Mouse (Mus musculus) small intestine, adult 2 months (tissue): ENCODE results near the gene Wipf1. TPM values are rescaled to one million over a fixed set of nuclear protein-coding genes. Genes with fewer than 3 reads are reported as not detected.
"Not testable (repeated sequence)": the region's sequence is repeated elsewhere in the genome, so short reads cannot be mapped to it uniquely, and the experiment has no call there.

ENCODE experiments used
- H3K27ac ChIP-seq: fragments of 200-500 bp; 2 replicates; pipeline ENCODE4 v1.5.1; 2012; ENCODE audit warnings: low read depth, low read length, control low read depth, inconsistent platforms; ENCODE audit not compliant: insufficient read depth
- H3K27me3 ChIP-seq: fragments of 200-500 bp; 2 replicates; pipeline ENCODE4 v1.6.1; 2012; ENCODE audit warnings: mild to moderate bottlenecking, moderate library complexity, low read length, inconsistent platforms; ENCODE audit not compliant: control insufficient read depth, insufficient read depth
- H3K36me3 ChIP-seq: fragments of 200-500 bp; 2 replicates; pipeline ENCODE4 v1.6.1; 2012; ENCODE audit warnings: mild to moderate bottlenecking, low read length, control low read depth, inconsistent platforms; ENCODE audit not compliant: control insufficient read depth, insufficient read depth
- H3K4me1 ChIP-seq: fragments of 200-500 bp; 2 replicates; pipeline ENCODE4 v1.6.1; 2012; ENCODE audit warnings: low read length, inconsistent platforms, mixed read lengths; ENCODE audit not compliant: control insufficient read depth, insufficient read depth, insufficient read length
- H3K4me3 ChIP-seq: fragments of 200-500 bp; 2 replicates; pipeline ENCODE4 v1.5.1; 2012; ENCODE audit warnings: low read depth, mild to moderate bottlenecking, control low read depth, inconsistent platforms, low read length, moderate library complexity
- CTCF ChIP-seq: fragments of 200-500 bp; IDR thresholded peaks from 2 replicates; pipeline ENCODE4 v1.5.1; 2012; ENCODE audit warnings: low read depth, mild to moderate bottlenecking, control low read depth, inconsistent platforms, low read length, moderate library complexity, mixed read lengths; ENCODE audit not compliant: insufficient replicate concordance, insufficient read length; ENCODE audit errors: extremely low read depth
- POLR2A ChIP-seq: fragments of 200-500 bp; IDR thresholded peaks from 2 replicates; pipeline ENCODE4 v1.6.1; 2012; ENCODE audit warnings: low read depth, mild to moderate bottlenecking, control low read depth, inconsistent platforms, low read length, moderate library complexity
- whole genome bisulfite sequencing: fragments of 180-500 bp; shearing (Covaris S2); methylation state at CpG from one replicate; pipeline ENCODE4 v1.1.7; 2018; 5-methylcytosine and 5-hydroxymethylcytosine counted together
- polyA plus RNA-seq: library from polyadenylated mRNA; depleted of rRNA; stranded (reverse); fragments of >200 nt; gene quantifications from 2 replicates; pipeline ENCODE4 v1.2.3, GENCODE M21; 2012

The Wipf1 gene
- polyA plus RNA-seq, 1 experiment, result 18.9 TPM

- Histone ChIP-seq H3K36me3 (peaks cover 7% of the 10 kb centered on the region; the same call in 1 of the 2 replicates), H3K4me3 (no peak overlapping the region), H3K27me3 (no peaks in the 10 kb centered on the region), H3K27ac (no peak overlapping the region), H3K4me1 (peaks cover 3% of the 10 kb centered on the region; the same call in 1 of the 2 replicates)
- WGBS, result 76% methylated on average over 7 of the region's 7 CpGs
- TF ChIP-seq POLR2A, result no peak
- TF ChIP-seq CTCF, result no peak
These were observed 21.6 kb downstream of the Wipf1 start for GRCm38 (mm10) chr2:73507886-73508285.

- WGBS, result 93% methylated on average over 4 of the region's 4 CpGs
- not testable (repeated sequence) for H3K4me1 ChIP-seq, H3K27me3 ChIP-seq, H3K36me3 ChIP-seq, H3K4me3 ChIP-seq, H3K27ac ChIP-seq
These were observed 23.2 kb downstream of the Wipf1 start for GRCm38 (mm10) chr2:73506337-73506736.

GRCm38 (mm10) chr2:73502863-73503429 is 26.6 kb downstream of the Wipf1 start:
- no peaks in the 10 kb centered on the region for H3K27me3 ChIP-seq
- peaks cover 5% of the 10 kb centered on the region; the same call in 1 of the 2 replicates for H3K4me1 ChIP-seq
- TF ChIP-seq POLR2A (no peak), CTCF (no peak)
- H3K36me3 ChIP-seq, result peaks cover 4% of the 10 kb centered on the region; the same call in 1 of the 2 replicates
- WGBS, result 81% methylated on average over 10 of the region's 10 CpGs
- H3K4me3 ChIP-seq, result no peak overlapping the region
- H3K27ac ChIP-seq, result no peak overlapping the region

GRCm38 (mm10) chr2:73500864-73501263 is 28.7 kb downstream of the Wipf1 start:
- Histone ChIP-seq H3K27ac (no peak overlapping the region), H3K27me3 (no peaks in the 10 kb centered on the region), H3K36me3 (no peaks in the 10 kb centered on the region), H3K4me3 (no peak overlapping the region), H3K4me1 (peaks cover 12% of the 10 kb centered on the region; the same call in 1 of the 2 replicates)
- 39% methylated on average over 13 of the region's 13 CpGs for WGBS
- TF ChIP-seq CTCF, result no peak

GRCm38 (mm10) chr2:73498322-73498721 is 31.2 kb downstream of the Wipf1 start:
- Histone ChIP-seq H3K4me3 (no peak overlapping the region), H3K4me1 (peaks cover 17% of the 10 kb centered on the region; the same call in 1 of the 2 replicates), H3K27ac (no peak overlapping the region), H3K27me3 (no peaks in the 10 kb centered on the region), H3K36me3 (no peaks in the 10 kb centered on the region)
- TF ChIP-seq POLR2A (no peak), CTCF (no peak)

- Histone ChIP-seq H3K27me3 (no peaks in the 10 kb centered on the region), H3K36me3 (no peaks in the 10 kb centered on the region), H3K4me3 (no peak overlapping the region), H3K4me1 (peaks cover 17% of the 10 kb centered on the region; the same call in 1 of the 2 replicates), H3K27ac (no peak overlapping the region)
- WGBS, result 73% methylated on average over 3 of the region's 3 CpGs
- TF ChIP-seq POLR2A (no peak), CTCF (no peak)
These were observed 32.0 kb downstream of the Wipf1 start for GRCm38 (mm10) chr2:73497572-73497971.

- WGBS, result 89% methylated on average over 9 of the region's 9 CpGs
- H3K27ac ChIP-seq, result no peak overlapping the region
- TF ChIP-seq CTCF (no peak), POLR2A (no peak)
These were observed 32.6 kb downstream of the Wipf1 start for GRCm38 (mm10) chr2:73496944-73497343.

More at GRCm38 (mm10) chr2:73496944-73497343, 32.6 kb downstream of the Wipf1 start:
- no peaks in the 10 kb centered on the region for H3K27me3 ChIP-seq
- no peak overlapping the region for H3K4me3 ChIP-seq
- peaks cover 17% of the 10 kb centered on the region; the same call in 1 of the 2 replicates for H3K4me1 ChIP-seq
- H3K36me3 ChIP-seq, result no peaks in the 10 kb centered on the region
